Mouse (Mus musculus) neural tube, embryonic 14.5 days (tissue): ENCODE data around the gene Ptbp1. TPM values are rescaled to one million over a fixed set of nuclear protein-coding genes. Genes with fewer than 3 reads are reported as not detected.
"Not testable (repeated sequence)": the region's sequence is repeated elsewhere in the genome, so short reads cannot be mapped to it uniquely, and the experiment has no call there.

Source experiments
- ATAC-seq: fragments of 200-750 bp; cut with Nextera tagmentation; 2 replicates; pipeline ENCODE4 v1.8.0; 2017; ENCODE audit warnings: low read depth, mild to moderate bottlenecking, moderate TSS enrichment, moderate library complexity
- H3K27ac ChIP-seq: fragments of 300-500 bp; sonication (generic); 2 replicates; pipeline ENCODE4 v1.5.1; 2014; ENCODE audit warnings: low read depth, mild to moderate bottlenecking, control low read depth, low read length, moderate library complexity, mixed read lengths
- H3K27me3 ChIP-seq: fragments of 300-500 bp; sonication (generic); 2 replicates; pipeline ENCODE4 v1.6.1; 2014; ENCODE audit warnings: low read length; ENCODE audit not compliant: control insufficient read depth, insufficient read depth
- H3K36me3 ChIP-seq: fragments of 300-500 bp; sonication (generic); 2 replicates; pipeline ENCODE4 v1.6.1; 2014; ENCODE audit warnings: low read length, mixed read lengths; ENCODE audit not compliant: control insufficient read depth, insufficient read depth
- H3K4me1 ChIP-seq: fragments of 300-500 bp; sonication (generic); 2 replicates; pipeline ENCODE4 v1.6.1; 2014; ENCODE audit warnings: low read length; ENCODE audit not compliant: control insufficient read depth, insufficient read depth
- H3K4me2 ChIP-seq: fragments of 300-500 bp; sonication (generic); 2 replicates; pipeline ENCODE4 v1.6.1; 2014; ENCODE audit warnings: mild to moderate bottlenecking, low read depth, low read length, control low read depth
- H3K4me3 ChIP-seq: fragments of 300-500 bp; sonication (generic); 2 replicates; pipeline ENCODE4 v1.5.1; 2014; ENCODE audit warnings: low read depth, low read length, control low read depth, mixed read lengths
- H3K9ac ChIP-seq: fragments of 300-500 bp; sonication (generic); replicated peaks from 2 replicates; pipeline ENCODE4 v1.6.1; 2014; ENCODE audit warnings: low read depth, mild to moderate bottlenecking, control low read depth, low read length, mixed read lengths
- H3K9me3 ChIP-seq: fragments of 300-500 bp; sonication (generic); 2 replicates; pipeline ENCODE4 v1.6.1; 2016; ENCODE audit warnings: low read length; ENCODE audit not compliant: control insufficient read depth
- WGBS: fragments of 180-500 bp; shearing (Covaris S2); extraction: QIAGEN DNeasy Blood & Tissue Kit; methylation state at CpG from one replicate; pipeline ENCODE4 v1.1.7; 2014; 5-methylcytosine and 5-hydroxymethylcytosine counted together
- polyA plus RNA-seq: library from polyadenylated mRNA; unstranded; fragments of >200 nt; fragmentation: Nextera tagmentation; extraction: Ambion mirVana; gene quantifications from 2 replicates; pipeline ENCODE4 v1.2.1, GENCODE M21; 2014

Ptbp1 gene
- polyA plus RNA-seq, 1 experiment from 2014 or later, result 36.9 TPM

DNA sequence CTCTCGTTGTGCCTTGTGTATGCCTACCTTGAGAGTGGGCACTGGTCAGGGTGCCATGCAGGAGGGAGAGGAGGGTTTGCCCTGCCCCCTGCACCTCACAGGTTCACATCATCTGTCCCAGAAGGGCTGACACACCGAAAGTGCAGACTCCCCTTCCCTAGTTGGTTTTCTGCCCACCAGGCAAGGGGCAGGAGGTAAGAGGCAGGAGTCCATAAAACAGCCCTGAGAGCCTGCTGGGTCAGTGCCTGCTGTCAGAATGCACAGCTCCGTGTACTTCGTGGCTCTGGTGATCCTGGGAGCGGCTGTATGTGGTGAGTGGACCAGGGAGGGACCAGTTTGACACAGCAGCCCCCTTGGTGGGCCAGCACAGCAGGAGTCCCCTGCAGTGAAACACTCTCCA is 36.4 kb downstream of the Ptbp1 start, which contains the start of gene Cfd:
Gene Cfd, plus strand, starts transcription at position 184 of the 400 bp plus-strand sequence.
- ATAC-seq, result no peak
- no peak within 1 kb of the TSS for H3K9ac ChIP-seq
- 37% methylated on average over 5 of the region's 5 CpGs for WGBS

DNA sequence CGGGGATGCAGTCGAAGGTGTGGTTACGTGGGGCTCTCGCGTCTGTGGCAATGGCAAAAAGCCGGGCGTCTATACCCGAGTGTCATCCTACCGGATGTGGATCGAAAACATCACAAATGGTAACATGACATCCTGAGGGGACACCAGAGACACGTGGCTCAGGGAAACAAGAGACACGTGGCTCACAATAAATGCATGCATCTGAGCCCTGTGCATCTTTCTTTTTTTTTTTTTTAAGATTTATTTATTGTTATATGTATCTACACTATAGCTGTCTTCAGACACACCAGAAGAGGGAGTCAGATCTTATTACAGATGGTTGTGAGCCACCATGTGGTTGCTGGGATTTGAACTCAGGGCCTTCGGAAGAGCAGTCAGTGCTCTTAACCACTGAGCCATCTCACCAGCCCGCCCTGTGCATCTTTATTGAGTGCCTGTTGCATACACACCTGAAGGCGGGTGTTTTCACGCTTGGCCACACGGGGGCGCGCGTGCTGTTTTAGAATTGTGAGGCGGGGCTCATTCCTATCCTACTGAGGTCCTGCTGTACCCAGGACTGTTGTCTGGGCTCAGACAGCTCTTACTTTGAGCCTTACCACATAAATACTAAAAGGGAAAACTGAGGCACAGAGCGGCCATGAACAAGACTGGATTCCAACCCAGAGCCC is 38.4 kb downstream of the Ptbp1 start:
- not testable (repeated sequence) for H3K4me3 ChIP-seq, H3K9me3 ChIP-seq, H3K9ac ChIP-seq, H3K27ac ChIP-seq, H3K27me3 ChIP-seq, H3K4me2 ChIP-seq, H3K4me1 ChIP-seq
- 43% methylated on average over 22 of the region's 22 CpGs for WGBS
- ATAC-seq, result peak; percentile 61; the same call in 1 of the 2 replicates
- H3K36me3 ChIP-seq, result peaks cover 15% of the 10 kb centered on the region

More for the DNA sequence above, 36.4 kb downstream of the Ptbp1 start, which contains the start of gene Cfd:
- Histone ChIP-seq H3K4me2 (no peak within 1 kb of the TSS), H3K4me1 (no peaks in the 10 kb centered on the region), H3K27ac (no peak within 1 kb of the TSS), H3K36me3 (peaks cover 7% of the 10 kb centered on the region; the same call in 1 of the 2 replicates), H3K4me3 (no peak within 1 kb of the TSS), H3K9me3 (no peaks in the 10 kb centered on the region), H3K27me3 (no peaks in the 10 kb centered on the region)

DNA sequence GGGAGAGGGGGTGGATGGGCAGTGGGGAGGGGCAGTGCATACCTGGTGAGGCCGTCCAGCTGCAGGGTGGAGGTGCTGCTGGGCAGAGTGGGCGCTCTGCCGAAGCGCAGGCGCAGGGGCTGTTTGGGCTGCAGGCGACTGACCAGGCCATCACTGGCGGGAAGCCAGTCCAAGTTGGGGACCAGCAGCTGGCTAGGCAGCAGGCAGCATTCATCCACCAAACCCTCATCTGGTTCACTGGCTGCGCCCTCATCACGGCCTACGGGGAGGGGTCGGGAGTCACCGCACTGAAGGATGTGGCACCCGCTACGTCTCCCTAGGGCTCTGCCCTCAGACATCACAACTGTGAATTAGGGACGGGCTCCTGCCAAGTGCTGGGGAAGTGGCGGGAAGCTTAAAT is 42.1 kb downstream of the Ptbp1 start:
- WGBS, result 91% methylated on average over 16 of the region's 16 CpGs
- Histone ChIP-seq H3K4me1 (no peaks in the 10 kb centered on the region), H3K4me2 (no peak overlapping the region), H3K4me3 (no peak overlapping the region), H3K9ac (no peak overlapping the region), H3K9me3 (no peaks in the 10 kb centered on the region), H3K27ac (no peak overlapping the region), H3K36me3 (peaks cover 21% of the 10 kb centered on the region), H3K27me3 (no peaks in the 10 kb centered on the region)
- no peak for ATAC-seq

DNA sequence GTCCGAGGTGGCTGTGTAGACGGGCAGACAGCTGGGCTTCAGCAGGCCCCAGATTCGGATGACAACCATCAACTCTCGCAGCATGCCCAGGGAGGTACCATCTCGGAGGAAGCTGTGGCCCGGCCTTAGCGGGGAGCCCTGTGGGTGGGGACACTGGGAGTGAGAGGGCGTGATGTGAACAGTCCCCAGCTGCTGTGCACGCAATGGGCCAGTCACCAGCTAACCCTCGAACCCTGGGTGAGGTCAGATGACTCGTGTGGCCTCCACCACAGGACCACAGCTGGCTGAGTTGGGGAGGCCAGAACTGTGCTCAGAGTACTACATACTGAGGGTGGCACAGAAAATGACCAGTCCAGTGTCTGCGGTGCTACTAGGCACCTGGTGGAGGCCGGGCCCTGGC is 42.6 kb downstream of the Ptbp1 start:
- Histone ChIP-seq H3K4me3 (no peak overlapping the region), H3K9ac (no peak overlapping the region), H3K27ac (no peak overlapping the region), H3K4me2 (no peak overlapping the region), H3K27me3 (no peaks in the 10 kb centered on the region), H3K36me3 (peaks cover 21% of the 10 kb centered on the region), H3K4me1 (no peaks in the 10 kb centered on the region), H3K9me3 (no peaks in the 10 kb centered on the region)
- 89% methylated on average over 13 of the region's 13 CpGs for WGBS
- ATAC-seq, result no peak

DNA sequence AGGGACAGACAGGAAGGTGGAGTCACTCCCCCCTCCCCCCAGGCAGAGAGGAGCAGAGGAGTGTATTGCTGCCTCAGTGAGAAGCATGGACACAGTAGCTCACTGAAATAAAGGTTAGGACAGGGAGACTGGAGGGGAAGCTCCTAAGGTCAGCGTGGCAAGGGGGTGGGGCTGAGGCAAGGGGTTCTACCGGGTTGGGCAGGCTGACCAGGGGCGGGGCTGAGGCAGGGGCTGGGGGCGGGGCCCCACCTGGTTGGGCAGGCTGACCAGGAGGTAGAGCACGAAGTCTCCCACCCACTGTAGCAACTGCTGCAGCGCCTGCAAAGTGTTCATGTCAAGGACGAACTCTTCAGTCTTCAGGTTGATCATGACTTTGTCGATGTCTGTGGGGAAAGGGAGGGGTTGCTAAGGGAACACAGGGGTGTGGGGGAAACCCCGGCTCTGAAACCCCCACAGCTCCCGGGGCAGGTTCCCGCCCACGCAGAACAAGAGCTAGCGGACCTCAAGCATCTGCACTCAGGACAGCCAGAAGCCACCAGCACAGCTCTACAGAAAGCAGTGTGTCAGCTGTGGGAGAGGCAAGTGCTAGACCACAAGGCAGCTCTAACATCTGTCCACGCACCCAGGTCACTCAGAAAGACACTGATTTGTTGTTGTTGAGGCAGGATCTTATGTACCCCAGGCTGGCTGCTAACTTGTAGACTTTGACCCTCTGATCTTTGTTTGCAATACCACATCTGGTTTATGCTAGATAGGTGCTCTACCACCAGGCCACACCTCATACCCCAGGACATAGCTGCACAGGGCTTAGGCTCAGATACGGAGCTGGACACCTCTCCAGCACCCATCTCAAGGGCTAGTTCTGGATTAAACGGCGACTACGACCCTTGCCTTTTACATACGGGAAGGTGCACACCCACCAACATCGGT is 43.4 kb downstream of the Ptbp1 start:
- H3K27ac ChIP-seq, result no peak overlapping the region
- H3K36me3 ChIP-seq, result peaks cover 21% of the 10 kb centered on the region
- H3K9ac ChIP-seq, result no peak overlapping the region

DNA sequence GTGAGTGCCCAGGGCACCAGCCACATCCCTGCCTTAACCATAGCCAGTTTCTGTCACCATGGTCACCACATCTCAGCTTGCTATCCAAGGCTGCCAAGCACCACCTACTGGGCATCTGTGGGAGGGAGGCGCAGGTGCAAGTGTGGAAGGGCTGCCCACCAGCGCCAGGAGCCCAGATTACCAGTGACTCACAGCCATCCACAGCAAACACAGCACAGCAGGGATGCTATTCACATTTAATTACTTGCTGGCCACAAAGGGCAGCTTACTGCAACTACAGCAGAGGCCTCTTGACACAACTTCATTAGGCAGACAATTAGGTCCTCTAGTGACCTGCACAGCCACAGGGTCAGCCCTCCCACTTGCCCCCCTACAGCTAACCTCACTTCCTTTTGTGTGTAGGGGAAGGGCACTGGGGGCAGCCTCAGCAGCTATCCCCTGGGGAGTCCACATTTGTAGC is 46.8 kb downstream of the Ptbp1 start:
- Histone ChIP-seq H3K4me3 (no peak overlapping the region), H3K27me3 (no peaks in the 10 kb centered on the region), H3K4me1 (no peaks in the 10 kb centered on the region), H3K9me3 (no peaks in the 10 kb centered on the region), H3K4me2 (no peak overlapping the region), H3K9ac (no peak overlapping the region), H3K36me3 (peaks cover 11% of the 10 kb centered on the region), H3K27ac (0 out of 2 replicates have a peak overlapping the region, but pooled peaks have one; percentile 34)
- 12% methylated on average over 2 of the region's 2 CpGs for WGBS
- ATAC-seq, result peak; percentile 67

More for the DNA sequence above, 43.4 kb downstream of the Ptbp1 start:
- H3K9me3 ChIP-seq, result no peaks in the 10 kb centered on the region
- H3K4me3 ChIP-seq, result no peak overlapping the region
- WGBS, result 53% methylated on average over 19 of the region's 20 CpGs
- H3K4me2 ChIP-seq, result no peak overlapping the region
- H3K27me3 ChIP-seq, result no peaks in the 10 kb centered on the region
- no peak for ATAC-seq
- no peaks in the 10 kb centered on the region for H3K4me1 ChIP-seq

DNA sequence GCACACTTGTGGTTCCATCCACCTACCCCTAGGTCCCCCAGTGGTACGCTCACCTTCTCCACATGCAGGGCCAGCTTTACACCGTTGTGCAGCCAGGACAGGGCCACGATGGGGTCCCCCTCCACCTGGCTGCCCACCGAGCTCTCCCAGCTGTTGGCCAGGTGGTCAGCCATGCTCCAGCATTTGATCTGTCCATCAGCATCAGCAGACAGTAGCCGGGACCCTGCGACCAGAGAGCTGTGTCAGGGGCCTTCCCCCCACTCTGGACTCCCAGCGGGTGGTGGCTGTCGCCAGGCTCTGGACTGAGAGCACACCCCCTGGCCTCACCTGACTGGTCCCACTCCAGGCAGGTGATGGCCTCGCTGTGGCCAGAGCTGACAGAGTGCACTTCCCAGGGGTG is 52.5 kb downstream of the Ptbp1 start:
- 95% methylated on average over 9 of the region's 9 CpGs for WGBS
- ATAC-seq, result no peak

DNA sequence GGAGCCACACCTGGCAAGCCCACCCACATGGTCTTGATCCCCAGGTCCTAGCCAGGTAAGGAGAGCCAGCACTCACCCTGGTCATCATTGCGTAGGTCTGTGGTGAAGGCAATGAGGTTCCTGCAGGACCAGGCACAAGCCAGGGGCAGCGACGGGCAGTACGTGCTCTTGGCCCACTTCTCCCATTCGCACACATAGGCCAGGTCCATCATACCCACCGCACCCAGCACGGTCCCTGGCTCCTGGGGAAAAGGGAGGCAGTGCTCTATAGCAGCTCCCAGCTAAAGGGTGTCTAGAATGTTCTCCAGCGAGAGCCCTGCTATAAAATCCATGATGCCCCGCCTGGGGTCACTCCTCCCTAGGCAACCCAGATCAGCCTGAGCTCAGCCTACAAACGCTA is 53.2 kb downstream of the Ptbp1 start:
- Histone ChIP-seq H3K27me3 (no peaks in the 10 kb centered on the region), H3K4me2 (no peak overlapping the region), H3K4me1 (peaks cover 4% of the 10 kb centered on the region; the same call in 1 of the 2 replicates), H3K36me3 (peaks cover 9% of the 10 kb centered on the region; the same call in 1 of the 2 replicates), H3K9ac (no peak overlapping the region), H3K4me3 (no peak overlapping the region), H3K9me3 (no peaks in the 10 kb centered on the region), H3K27ac (no peak overlapping the region)
- ATAC-seq, result no peak
- 92% methylated on average over 10 of the region's 10 CpGs for WGBS

More for the DNA sequence above, 52.5 kb downstream of the Ptbp1 start:
- Histone ChIP-seq H3K36me3 (peaks cover 9% of the 10 kb centered on the region; the same call in 1 of the 2 replicates), H3K4me3 (no peak overlapping the region), H3K27ac (no peak overlapping the region), H3K9me3 (no peaks in the 10 kb centered on the region), H3K9ac (no peak overlapping the region), H3K4me1 (peaks cover 4% of the 10 kb centered on the region; the same call in 1 of the 2 replicates), H3K4me2 (no peak overlapping the region), H3K27me3 (no peaks in the 10 kb centered on the region)
